Mouse (Mus musculus) C2C12 (cell line): ENCODE data around the gene Clk2.

Experiments
- CEBPB ChIP-seq: IDR thresholded peaks from one replicate; pipeline ENCODE4 v1.6.1; 2011; ENCODE audit warnings: low read depth, mild to moderate bottlenecking, control low read depth, moderate library complexity
- CTCF ChIP-seq: IDR thresholded peaks from one replicate; pipeline ENCODE4 v1.5.1; 2011; ENCODE audit not compliant: control insufficient read depth, insufficient read depth, insufficient read length
- MAX ChIP-seq: IDR thresholded peaks from one replicate; pipeline ENCODE4 v1.6.1; 2011; ENCODE audit warnings: mild to moderate bottlenecking, control low read depth
- MYOG ChIP-seq: IDR thresholded peaks from one replicate; pipeline ENCODE4 v1.6.1; 2011; ENCODE audit not compliant: control insufficient read depth, insufficient read length; ENCODE audit errors: extremely low read depth
- USF1 ChIP-seq: IDR thresholded peaks from one replicate; pipeline ENCODE4 v1.6.1; 2011; ENCODE audit warnings: low read depth, mild to moderate bottlenecking, control low read depth, moderate library complexity

DNA sequence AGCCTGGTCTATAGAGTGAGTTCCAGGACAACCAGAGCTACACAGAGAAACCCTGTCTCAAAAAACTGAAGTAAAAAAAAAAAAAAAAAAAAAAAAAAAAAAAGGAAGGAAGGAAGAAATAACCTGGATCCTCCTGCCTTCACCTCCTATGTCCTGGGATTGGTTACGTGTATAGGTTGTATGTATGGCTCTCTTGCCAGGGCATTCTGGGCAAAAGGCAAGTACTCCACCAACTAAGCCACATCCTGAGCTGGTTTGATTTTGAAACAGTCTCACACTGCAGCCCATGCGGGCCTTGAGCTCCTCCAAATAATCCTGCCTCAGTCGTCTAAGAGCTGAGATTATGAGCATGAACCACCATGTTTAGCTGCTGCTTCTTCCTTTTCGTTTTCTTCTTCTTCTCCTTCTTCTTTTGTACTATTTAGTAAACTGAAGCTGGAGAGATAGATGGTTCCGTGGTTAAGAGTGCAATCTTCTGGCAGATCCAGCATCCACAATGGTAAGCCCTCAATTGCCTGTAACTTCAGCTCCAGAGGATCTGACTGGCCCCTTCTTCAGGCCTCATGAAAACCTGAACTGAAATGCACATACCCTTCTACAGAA is 851 bp upstream of the Clk2 start:
- TF ChIP-seq CTCF (no peak), MAX (no peak), USF1 (no peak), CEBPB (no peak), MYOG (no peak)
